Mouse (Mus musculus) C2C12 (cell line): Measurements from ENCODE around the gene Rhobtb1.

Experiments used
- CEBPB ChIP-seq: IDR thresholded peaks from one replicate; pipeline ENCODE4 v1.6.1; 2011; ENCODE audit warnings: low read depth, mild to moderate bottlenecking, control low read depth, moderate library complexity
- CTCF ChIP-seq: IDR thresholded peaks from one replicate; pipeline ENCODE4 v1.5.1; 2011; ENCODE audit not compliant: control insufficient read depth, insufficient read depth, insufficient read length
- MAX ChIP-seq: IDR thresholded peaks from one replicate; pipeline ENCODE4 v1.6.1; 2011; ENCODE audit warnings: mild to moderate bottlenecking, control low read depth
- MYOD1 ChIP-seq: IDR thresholded peaks from one replicate; pipeline ENCODE4 v1.6.1; 2011; ENCODE audit warnings: low read depth; ENCODE audit not compliant: control insufficient read depth, insufficient read length
- MYOG ChIP-seq: IDR thresholded peaks from one replicate; pipeline ENCODE4 v1.6.1; 2011; ENCODE audit not compliant: control insufficient read depth, insufficient read length; ENCODE audit errors: extremely low read depth
- USF1 ChIP-seq: IDR thresholded peaks from one replicate; pipeline ENCODE4 v1.6.1; 2011; ENCODE audit warnings: low read depth, mild to moderate bottlenecking, control low read depth, moderate library complexity

GRCm38 (mm10) chr10:69288086-69288485 lies 136.9 kb downstream of the Rhobtb1 start:
- no peak for TF ChIP-seq MAX
- TF ChIP-seq CTCF: no peak
- TF ChIP-seq USF1: no peak
- TF ChIP-seq CEBPB: no peak
- no peak for TF ChIP-seq MYOG
- no peak for TF ChIP-seq MYOD1
